Mouse (Mus musculus): Measurements from ENCODE around the gene Vac14.
A peak's percentile ranks its signal among the peaks of the same experiment; 100 is the strongest.
"Not testable (repeated sequence)": the region's sequence is repeated elsewhere in the genome, so short reads cannot be mapped to it uniquely, and the experiment has no call there.

The Vac14 gene

GRCm38 (mm10) chr8:110649286-110649685, 30.9 kb downstream of the Vac14 start:
- no peak for DNase-seq

- no peak for DNase-seq
These were observed 32.5 kb downstream of the Vac14 start for GRCm38 (mm10) chr8:110650838-110651237.

- DNase-seq, result no peak
These were observed 33.5 kb downstream of the Vac14 start for GRCm38 (mm10) chr8:110651847-110652246.

- DNase-seq, result no peak
These were observed 36.0 kb downstream of the Vac14 start for GRCm38 (mm10) chr8:110654075-110655060.

GRCm38 (mm10) chr8:110655827-110656226, 37.4 kb downstream of the Vac14 start:
- DNase-seq, result no peak

GRCm38 (mm10) chr8:110657661-110658060, 39.3 kb downstream of the Vac14 start:
- DNase-seq, result no peak

- peak in 1 of 2 experiments; percentile 15 for DNase-seq
These were observed 41.7 kb downstream of the Vac14 start for GRCm38 (mm10) chr8:110660121-110660520.

GRCm38 (mm10) chr8:110662545-110662944, 44.2 kb downstream of the Vac14 start:
- DNase-seq, result no peak

- DNase-seq, result no peak
These were observed 44.8 kb downstream of the Vac14 start for GRCm38 (mm10) chr8:110663015-110663742.

- DNase-seq, result peak in 1 of 2 experiments; percentile 18
These were observed 46.0 kb downstream of the Vac14 start for GRCm38 (mm10) chr8:110664202-110664896.

GRCm38 (mm10) chr8:110665000-110665399, 46.6 kb downstream of the Vac14 start:
- peak in 1 of 2 experiments; percentile 31 for DNase-seq

- DNase-seq, result not testable (repeated sequence)
These were observed 49.3 kb downstream of the Vac14 start for GRCm38 (mm10) chr8:110667590-110668177.

GRCm38 (mm10) chr8:110669932-110670628, 51.7 kb downstream of the Vac14 start:
- no peak for DNase-seq

GRCm38 (mm10) chr8:110671309-110671708, 52.9 kb downstream of the Vac14 start:
- peak; percentile 81 to 84 for DNase-seq

- peak; percentile 44 to 79 for DNase-seq
These were observed 53.7 kb downstream of the Vac14 start for GRCm38 (mm10) chr8:110672133-110672532.

GRCm38 (mm10) chr8:110673168-110673567, 54.8 kb downstream of the Vac14 start:
- peak; percentile 50 to 62 for DNase-seq

GRCm38 (mm10) chr8:110674589-110674988, 56.2 kb downstream of the Vac14 start:
- DNase-seq, result no peak

GRCm38 (mm10) chr8:110676702-110677101, 58.3 kb downstream of the Vac14 start:
- peak in 1 of 2 experiments; percentile 26 for DNase-seq

- DNase-seq, result peak in 1 of 2 experiments; percentile 30
These were observed 58.8 kb downstream of the Vac14 start for GRCm38 (mm10) chr8:110677174-110677660.

GRCm38 (mm10) chr8:110678989-110679388, 60.6 kb downstream of the Vac14 start:
- peak in 1 of 2 experiments; percentile 47 for DNase-seq

- peak; percentile 76 to 84 for DNase-seq
These were observed 69.3 kb downstream of the Vac14 start for GRCm38 (mm10) chr8:110687726-110688125.

GRCm38 (mm10) chr8:110689961-110690360, 71.6 kb downstream of the Vac14 start:
- no peak for DNase-seq
